Mouse (Mus musculus) R1 (cell line): ENCODE measurements around the gene Gemin5.

Source experiments
- DNase-seq: peaks from one replicate; pipeline ENCODE4 v3.0.0-alpha.2; 2018; ENCODE audit warnings: low read depth, low spot score

The Gemin5 gene

DNA sequence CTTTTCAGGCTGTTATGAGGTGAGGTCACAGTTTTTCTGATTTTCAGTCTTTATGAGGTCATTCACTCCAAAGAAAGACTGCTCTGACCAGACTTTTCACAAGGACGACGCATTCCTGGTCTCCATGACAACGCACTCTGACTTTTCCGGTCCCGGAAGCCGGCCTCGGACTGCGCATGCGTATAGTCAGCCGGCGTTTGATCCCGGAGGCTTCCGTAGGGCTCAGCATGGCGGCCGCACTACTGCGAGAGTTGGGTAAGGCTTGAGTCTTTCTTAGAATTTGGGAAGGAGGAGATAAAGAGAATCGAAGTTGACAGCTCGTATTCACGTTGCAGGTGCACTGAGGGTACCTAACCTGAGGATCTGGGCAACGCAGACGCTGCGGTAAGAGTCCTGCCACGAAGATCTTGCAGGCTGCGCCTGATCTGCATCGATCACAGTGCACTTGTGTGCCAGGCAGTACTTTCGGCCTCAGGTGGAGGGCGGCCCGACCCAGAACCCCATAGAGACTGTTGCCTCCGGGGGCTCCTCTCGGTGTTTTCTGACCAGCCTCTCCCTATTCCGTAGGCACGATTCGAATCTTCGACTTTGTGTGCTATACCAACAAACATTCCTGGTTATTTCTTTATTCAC lies 3.2 kb upstream of the Gemin5 start, which contains the start of gene Mrpl22:
Mrpl22 (plus strand) TSS at position 203 of the 633 bp plus-strand sequence.
- DNase-seq: peak; percentile 99

GRCm38 (mm10) chr11:58169666-58170065 lies 1.3 kb upstream of the Gemin5 start:
- no peak for DNase-seq

DNA sequence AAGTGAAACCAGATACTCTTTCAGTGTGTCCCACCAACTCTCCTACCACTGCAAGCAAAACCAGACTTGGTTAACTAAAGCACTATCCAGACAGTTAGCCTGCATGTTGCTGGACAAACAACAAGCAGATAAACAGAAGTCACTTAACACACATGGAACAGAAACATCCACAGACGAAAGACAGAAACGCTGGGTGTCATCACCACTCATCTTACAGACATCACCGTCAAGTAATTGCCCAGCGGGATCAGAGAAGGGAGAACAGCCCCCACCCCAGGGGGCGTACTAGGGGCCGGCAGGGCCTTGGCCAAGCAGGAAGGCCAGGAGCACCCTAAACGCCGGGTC lies 545 bp downstream of the Gemin5 start:
- DNase-seq: no peak

GRCm38 (mm10) chr11:58165072-58165471 lies 3.3 kb downstream of the Gemin5 start:
- peak; percentile 71 for DNase-seq

DNA sequence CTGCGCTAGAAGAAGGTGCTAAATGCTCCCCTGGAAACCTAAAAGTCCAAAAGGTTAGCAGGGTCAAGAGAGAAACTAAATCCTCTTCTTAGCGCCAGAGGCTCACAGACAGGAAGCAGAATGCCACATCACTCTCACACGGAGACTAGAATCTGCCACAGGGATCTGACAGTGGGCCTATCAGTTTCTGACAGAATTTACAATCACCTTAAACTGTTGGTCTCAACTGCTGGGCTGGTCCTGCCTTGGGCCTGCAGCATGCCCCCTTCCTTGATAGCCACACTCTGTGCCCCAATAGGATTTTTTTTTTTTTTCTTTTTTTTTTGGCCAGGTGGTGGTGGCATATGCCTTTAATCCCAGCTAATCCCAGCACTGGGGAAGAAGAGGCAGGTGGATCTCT lies 11.5 kb downstream of the Gemin5 start:
- DNase-seq: no peak

- DNase-seq: no peak
These were observed 12.9 kb downstream of the Gemin5 start for GRCm38 (mm10) chr11:58155458-58155857.

GRCm38 (mm10) chr11:58146241-58146640 lies 22.1 kb downstream of the Gemin5 start:
- no peak for DNase-seq

DNA sequence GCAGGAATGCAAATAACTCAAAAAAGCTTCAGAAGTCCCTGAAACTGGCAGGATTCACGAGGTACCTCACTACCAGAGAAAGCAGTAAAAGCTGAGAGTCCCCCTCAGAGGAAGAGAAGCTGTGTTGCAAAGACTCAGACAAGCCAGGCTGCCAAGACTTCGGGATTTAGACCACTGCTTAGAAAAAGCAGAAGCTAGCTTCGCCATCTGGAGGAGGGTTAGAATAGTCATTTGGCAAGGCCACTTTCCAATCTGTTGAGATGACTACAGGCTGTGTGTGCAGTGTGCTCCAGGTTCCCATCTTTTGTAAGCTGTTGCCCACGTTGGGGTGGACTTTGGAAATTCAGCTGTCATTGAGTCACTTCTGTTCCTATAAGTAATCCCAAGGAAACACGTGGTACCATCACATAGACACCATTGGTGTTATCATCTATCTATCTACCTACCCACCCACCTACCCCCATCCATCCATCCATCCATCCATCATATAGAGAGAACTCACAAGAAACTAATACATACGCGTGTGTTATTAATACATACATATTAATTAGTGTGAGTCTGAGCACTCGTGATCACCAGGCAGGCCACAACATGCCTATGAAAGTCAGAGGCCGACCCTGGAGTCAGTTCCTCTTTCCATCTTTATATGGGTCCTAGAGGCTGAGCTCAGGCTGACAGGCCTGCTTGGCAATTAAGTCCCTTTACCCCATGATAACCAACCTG lies 24.5 kb downstream of the Gemin5 start:
- no peak for DNase-seq

- DNase-seq: no peak
These were observed 28.9 kb downstream of the Gemin5 start for GRCm38 (mm10) chr11:58139466-58139865.

DNA sequence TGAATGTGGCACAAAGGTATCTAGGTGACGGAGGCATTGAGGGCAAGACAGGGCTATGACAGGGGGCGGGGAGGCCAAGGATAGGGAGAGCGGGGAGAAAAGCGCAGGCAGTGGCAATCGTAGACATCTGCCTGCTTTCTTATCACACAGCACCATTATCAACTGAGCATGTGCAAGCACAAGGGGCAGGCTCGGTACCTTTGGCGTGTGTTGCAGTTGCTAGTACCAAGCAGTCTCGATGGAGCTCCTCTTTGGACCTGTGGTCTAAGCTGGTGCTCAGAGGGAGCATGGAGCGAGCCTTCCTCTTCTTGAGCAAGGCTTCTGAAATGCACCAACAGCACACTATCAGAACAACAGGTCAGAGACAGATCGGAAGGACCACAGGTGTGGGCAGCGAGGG lies 29.5 kb downstream of the Gemin5 start:
- DNase-seq: no peak

GRCm38 (mm10) chr11:58136677-58137076 lies 31.7 kb downstream of the Gemin5 start:
- no peak for DNase-seq

- DNase-seq: no peak
These were observed 33.0 kb downstream of the Gemin5 start for GRCm38 (mm10) chr11:58135296-58135695.

DNA sequence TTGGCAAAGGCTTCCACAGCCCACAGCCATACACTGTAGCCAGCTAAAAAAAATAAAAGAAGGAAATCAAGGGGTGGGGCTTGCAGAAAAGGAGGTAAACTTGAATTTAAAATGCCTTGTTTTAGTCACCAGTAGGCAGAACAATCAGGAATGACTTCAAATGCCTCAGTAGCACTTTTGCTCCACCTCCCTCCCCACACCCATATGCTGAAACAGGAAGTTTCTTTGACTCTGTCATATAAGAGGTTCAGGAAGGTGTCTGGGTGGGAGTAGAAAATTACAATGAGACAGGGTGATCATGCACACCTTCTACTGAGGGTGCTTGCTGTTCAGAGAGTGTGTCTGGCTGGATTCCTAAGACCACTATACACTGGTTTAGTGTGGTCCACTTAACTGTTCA lies 33.5 kb downstream of the Gemin5 start:
- no peak for DNase-seq

GRCm38 (mm10) chr11:58132026-58132425 lies 36.3 kb downstream of the Gemin5 start:
- DNase-seq: no peak

DNA sequence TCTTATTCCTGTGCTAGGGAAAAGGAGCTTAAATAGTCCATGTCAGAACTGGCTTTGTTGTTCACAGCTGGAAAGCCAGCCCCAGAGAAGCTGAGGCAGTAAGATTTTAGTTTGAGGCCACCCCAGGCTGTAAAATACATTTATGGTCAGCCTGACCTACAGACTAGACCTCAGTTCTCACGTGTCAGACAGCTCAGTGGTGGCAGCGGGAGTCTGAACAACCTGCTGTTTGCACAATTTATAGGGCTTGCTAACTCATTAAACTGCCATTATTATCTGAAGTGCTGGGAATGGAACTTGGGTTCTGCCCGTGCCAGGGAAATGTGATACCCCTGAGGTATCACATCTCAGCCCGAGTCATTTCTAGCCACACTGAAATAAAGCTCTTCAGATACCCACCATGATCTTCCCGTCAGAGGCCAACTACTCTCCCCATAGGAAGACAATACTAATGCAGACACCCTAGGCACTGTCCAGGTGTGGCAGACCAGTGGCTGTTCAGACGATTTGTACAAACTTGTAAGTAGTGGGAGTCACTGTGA lies 39.0 kb downstream of the Gemin5 start:
- no peak for DNase-seq

GRCm38 (mm10) chr11:58127544-58127943 lies 40.8 kb downstream of the Gemin5 start:
- no peak for DNase-seq

GRCm38 (mm10) chr11:58126397-58127160 lies 41.8 kb downstream of the Gemin5 start:
- no peak for DNase-seq

GRCm38 (mm10) chr11:58125021-58125420 lies 43.3 kb downstream of the Gemin5 start:
- no peak for DNase-seq

DNA sequence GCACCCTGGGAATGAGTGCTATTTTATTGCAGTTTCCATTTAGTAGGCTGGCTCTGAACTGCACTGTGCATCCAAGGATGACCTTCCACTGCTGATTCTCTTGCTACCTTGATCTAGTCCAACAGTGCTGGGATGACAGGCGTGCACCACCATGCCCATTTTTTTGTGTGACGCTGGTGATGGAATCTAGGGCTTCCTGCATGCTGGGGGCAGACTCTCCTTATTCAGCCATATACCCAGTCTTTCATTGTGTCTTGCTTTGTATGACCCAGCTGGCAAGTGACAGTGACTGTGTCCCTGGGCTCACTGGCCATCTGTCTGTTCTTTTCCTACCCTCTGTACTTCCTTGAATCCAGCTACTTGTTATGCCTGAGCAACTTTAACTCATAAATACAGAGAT lies 44.6 kb downstream of the Gemin5 start:
- no peak for DNase-seq

DNA sequence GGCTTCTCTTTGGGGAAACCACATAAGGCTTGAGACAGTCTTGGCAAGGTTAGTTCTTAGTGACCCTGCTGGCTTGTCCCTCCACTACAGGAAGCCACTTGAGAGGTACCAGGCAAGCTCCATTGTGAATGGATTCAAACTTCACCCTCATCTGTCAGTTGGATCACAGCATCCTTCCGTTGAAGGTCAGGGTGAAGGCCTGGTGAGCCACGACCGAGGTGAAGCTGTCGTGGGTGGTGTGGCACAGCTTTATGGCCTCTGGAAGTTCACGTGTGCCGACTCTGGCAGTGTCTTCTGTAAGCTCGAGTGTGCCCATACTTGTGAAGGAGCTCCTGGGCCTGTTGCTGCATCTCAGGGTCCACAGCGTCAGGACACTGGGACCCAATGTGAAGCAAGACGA lies 47.0 kb downstream of the Gemin5 start:
- DNase-seq: no peak

DNA sequence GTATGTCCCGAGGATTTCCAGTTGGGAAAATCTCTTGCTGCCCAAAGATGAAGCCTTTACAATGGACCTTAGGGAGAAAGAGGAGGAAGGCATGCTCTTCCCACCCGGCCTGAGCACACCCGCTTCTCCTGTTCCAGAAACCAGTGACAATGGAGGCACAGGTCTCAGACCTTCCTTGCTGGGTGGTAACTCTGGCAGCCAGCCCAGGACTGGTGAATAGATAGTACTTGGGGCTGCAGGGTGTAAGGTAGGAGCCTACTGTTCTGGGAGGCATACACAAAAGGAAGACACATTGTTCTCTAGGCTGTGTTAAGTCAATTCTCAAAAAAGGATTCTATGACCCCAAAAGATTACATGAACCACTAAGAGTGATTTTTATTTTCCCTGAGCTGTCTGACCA lies 47.7 kb downstream of the Gemin5 start:
- no peak for DNase-seq

GRCm38 (mm10) chr11:58117044-58117652 lies 51.2 kb downstream of the Gemin5 start:
- DNase-seq: no peak
